Mouse (Mus musculus) embryonic facial prominence, embryonic 15.5 days (tissue): Measurements from ENCODE around the gene Rbm14. TPM values are rescaled to one million over a fixed set of nuclear protein-coding genes. Genes with fewer than 3 reads are reported as not detected.
"Not testable (repeated sequence)": the region's sequence is repeated elsewhere in the genome, so short reads cannot be mapped to it uniquely, and the experiment has no call there.

Experiments
- ATAC-seq: fragments of 200-750 bp; cut with Nextera tagmentation; 2 replicates; pipeline ENCODE4 v1.8.0; 2017; ENCODE audit warnings: low read depth, moderate TSS enrichment; ENCODE audit not compliant: insufficient number of reproducible peaks, low FRiP score, low TSS enrichment
- H3K27ac ChIP-seq: fragments of 300-500 bp; sonication (generic); replicated peaks from 2 replicates; pipeline ENCODE4 v1.5.1; 2015; ENCODE audit warnings: mild to moderate bottlenecking, inconsistent platforms
- H3K27me3 ChIP-seq: fragments of 300-500 bp; sonication (generic); 2 replicates; pipeline ENCODE4 v1.6.1; 2015; ENCODE audit warnings: inconsistent platforms
- H3K36me3 ChIP-seq: fragments of 300-500 bp; sonication (generic); 2 replicates; pipeline ENCODE4 v1.6.1; 2015; ENCODE audit warnings: mild to moderate bottlenecking, inconsistent platforms
- H3K4me1 ChIP-seq: fragments of 300-500 bp; sonication (generic); 2 replicates; pipeline ENCODE4 v1.6.1; 2015; ENCODE audit warnings: inconsistent platforms
- H3K4me2 ChIP-seq: fragments of 300-500 bp; sonication (generic); replicated peaks from 2 replicates; pipeline ENCODE4 v1.6.1; 2015; ENCODE audit warnings: mild to moderate bottlenecking, inconsistent platforms
- H3K4me3 ChIP-seq: fragments of 300-500 bp; sonication (generic); replicated peaks from 2 replicates; pipeline ENCODE4 v1.5.1; 2015; ENCODE audit warnings: mild to moderate bottlenecking, inconsistent platforms
- H3K9ac ChIP-seq: fragments of 300-500 bp; sonication (generic); 2 replicates; pipeline ENCODE4 v1.6.1; 2015; ENCODE audit warnings: inconsistent platforms
- H3K9me3 ChIP-seq: fragments of 300-500 bp; sonication (generic); replicated peaks from 2 replicates; pipeline ENCODE4 v1.6.1; 2016; ENCODE audit warnings: inconsistent platforms
- WGBS: fragments of 180-500 bp; shearing (Covaris S2); methylation state at CpG from one replicate; pipeline ENCODE4 v1.1.7; 2015; 5-methylcytosine and 5-hydroxymethylcytosine counted together
- polyA plus RNA-seq: library from polyadenylated mRNA; unstranded; fragments of >200 nt; fragmentation: Nextera tagmentation; extraction: Ambion mirVana; gene quantifications from 2 replicates; pipeline ENCODE4 v1.2.1, GENCODE M21; 2015

The Rbm14 gene
- polyA plus RNA-seq, 1 experiment from 2014 or later: 74.1 TPM

DNA sequence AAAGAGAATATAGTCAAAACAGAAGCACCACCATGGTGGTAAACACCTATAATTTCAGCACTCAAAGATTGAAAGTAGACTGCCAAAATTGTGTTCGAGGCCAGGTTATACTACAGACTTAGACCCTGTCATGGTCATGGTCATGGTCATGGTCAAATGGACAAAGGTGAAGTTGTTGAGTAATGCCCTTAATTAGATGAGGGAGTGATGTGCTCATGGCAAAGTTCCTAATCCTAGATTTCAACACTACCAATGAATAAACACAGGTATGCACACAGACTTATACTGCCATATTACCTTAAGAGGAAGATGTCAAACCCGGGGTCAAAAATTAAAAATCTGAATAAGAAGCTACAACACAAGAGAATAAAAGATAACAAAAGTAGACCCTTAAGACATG lies 25.1 kb downstream of the Rbm14 start:
- Histone ChIP-seq H3K9ac (no peak overlapping the region), H3K9me3 (no peaks in the 10 kb centered on the region), H3K4me2 (no peak overlapping the region), H3K4me3 (no peak overlapping the region), H3K27ac (no peak overlapping the region), H3K27me3 (no peaks in the 10 kb centered on the region), H3K4me1 (peaks cover 23% of the 10 kb centered on the region), H3K36me3 (peaks cover 82% of the 10 kb centered on the region)
- no peak for ATAC-seq
- WGBS: 95% methylated on average over 2 of the region's 2 CpGs

DNA sequence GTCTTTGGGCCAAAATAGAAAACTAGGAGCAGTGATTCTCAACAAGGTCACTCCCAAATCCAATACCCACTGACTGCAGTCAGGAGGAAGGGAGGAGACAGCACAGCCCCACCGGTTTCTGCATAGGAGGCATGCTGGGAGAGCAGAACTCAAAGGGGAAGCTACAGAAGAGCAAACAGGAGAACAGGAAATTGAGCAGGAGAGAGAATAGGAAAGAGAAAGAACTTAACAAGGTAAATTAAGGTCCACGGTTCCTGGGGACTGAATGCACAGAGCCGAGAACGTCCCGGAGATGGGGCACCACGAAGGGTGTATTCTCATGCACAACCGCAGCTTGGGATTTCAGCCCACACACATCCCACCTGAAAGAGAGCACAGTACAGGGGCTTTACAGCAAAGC lies 26.2 kb downstream of the Rbm14 start:
- Histone ChIP-seq H3K27ac (no peak overlapping the region), H3K4me2 (no peak overlapping the region), H3K4me3 (no peak overlapping the region), H3K9me3 (no peaks in the 10 kb centered on the region), H3K27me3 (no peaks in the 10 kb centered on the region), H3K36me3 (peaks cover 79% of the 10 kb centered on the region), H3K4me1 (peaks cover 12% of the 10 kb centered on the region; the same call in 1 of the 2 replicates), H3K9ac (no peak overlapping the region)
- WGBS: 77% methylated on average over 7 of the region's 7 CpGs
- ATAC-seq: no peak

DNA sequence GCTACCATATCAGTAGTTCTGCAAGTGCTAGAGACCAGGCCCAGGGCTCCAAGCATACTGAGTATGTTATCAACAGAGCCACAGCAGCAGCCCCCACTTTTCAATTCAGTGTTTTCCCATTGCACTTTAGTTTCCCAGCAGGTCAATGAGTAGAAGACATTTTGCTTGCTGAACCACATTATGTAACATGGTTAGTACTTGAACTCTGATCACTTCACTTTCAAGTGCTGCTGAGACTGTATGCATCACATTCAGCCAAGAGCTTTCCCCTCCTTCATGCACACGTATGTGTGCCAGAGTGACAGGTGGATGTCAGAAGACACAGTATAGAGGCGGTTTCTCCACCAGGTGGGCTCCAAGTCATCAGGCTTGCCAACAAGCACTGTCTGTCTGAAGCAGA lies 28.5 kb downstream of the Rbm14 start:
- ATAC-seq: no peak
- 89% methylated on average over 2 of the region's 2 CpGs for whole genome bisulfite sequencing
- peaks cover 74% of the 10 kb centered on the region for H3K36me3 ChIP-seq

DNA sequence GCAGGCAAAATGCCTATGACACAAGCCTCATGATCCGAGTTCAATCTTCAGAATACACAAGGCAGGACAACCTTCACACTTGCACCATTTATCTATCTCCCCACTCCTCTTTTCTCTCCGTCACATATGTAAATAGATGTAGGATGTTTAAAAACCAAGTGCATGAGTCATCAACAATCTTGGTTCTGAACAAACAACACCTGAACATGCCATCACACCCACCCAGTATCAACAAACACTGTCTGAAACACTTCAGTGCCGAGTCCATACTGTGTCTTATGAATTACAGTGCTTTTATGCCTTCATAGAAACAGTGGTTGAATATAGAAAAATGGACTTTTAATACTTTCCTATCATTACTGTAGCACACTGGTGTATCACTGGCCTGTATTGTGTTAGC lies 38.6 kb downstream of the Rbm14 start:
- Histone ChIP-seq H3K36me3 (peaks cover 70% of the 10 kb centered on the region), H3K9me3 (no peaks in the 10 kb centered on the region), H3K9ac (no peak overlapping the region), H3K4me1 (no peaks in the 10 kb centered on the region), H3K27me3 (no peaks in the 10 kb centered on the region), H3K4me3 (no peak overlapping the region), H3K4me2 (no peak overlapping the region), H3K27ac (no peak overlapping the region)
- 83% methylated on average over 3 of the region's 3 CpGs for WGBS
- ATAC-seq: no peak

More for the DNA sequence above, 28.5 kb downstream of the Rbm14 start:
- H3K27me3 ChIP-seq: no peaks in the 10 kb centered on the region
- no peak overlapping the region for H3K27ac ChIP-seq
- H3K9ac ChIP-seq: no peak overlapping the region
- H3K4me2 ChIP-seq: no peak overlapping the region
- 0 out of 2 replicates have a peak, but pooled peaks cover 9% of the 10 kb centered on the region for H3K4me1 ChIP-seq
- H3K9me3 ChIP-seq: no peaks in the 10 kb centered on the region
- no peak overlapping the region for H3K4me3 ChIP-seq

DNA sequence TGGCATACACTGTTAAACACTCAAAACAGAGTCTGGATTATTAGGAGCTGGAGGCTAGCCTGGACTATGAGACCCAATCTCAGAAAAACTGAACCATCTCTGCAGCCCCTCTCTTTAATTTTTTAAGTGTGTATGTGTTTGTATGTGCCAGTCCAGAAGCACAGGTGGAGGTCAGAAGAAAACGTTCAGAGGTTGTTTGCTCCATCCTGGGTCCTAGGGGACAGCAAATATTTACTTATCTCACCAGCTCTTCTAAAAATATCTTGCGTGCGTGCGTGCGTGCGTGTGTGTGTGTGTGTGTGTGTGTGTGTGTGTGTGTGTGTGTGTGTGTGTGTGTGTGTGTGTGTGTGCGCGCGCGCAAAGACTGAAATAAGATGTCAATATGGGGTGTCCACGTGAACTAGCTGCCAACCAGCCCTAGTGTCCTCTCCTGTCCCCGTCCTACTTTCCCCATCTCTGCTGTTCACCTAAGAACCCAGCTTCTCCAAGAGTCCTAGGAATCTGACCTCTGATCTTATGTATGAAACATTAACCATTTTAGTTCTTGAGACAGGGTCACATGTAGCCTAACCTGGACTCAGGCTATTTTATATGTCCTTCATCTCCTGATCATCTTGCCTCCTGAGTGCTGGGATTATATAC lies 43.8 kb downstream of the Rbm14 start:
- ATAC-seq: no peak
- H3K9me3 ChIP-seq: no peaks in the 10 kb centered on the region
- H3K36me3 ChIP-seq: peaks cover 73% of the 10 kb centered on the region
- H3K4me2 ChIP-seq: no peak overlapping the region
- no peaks in the 10 kb centered on the region for H3K27me3 ChIP-seq
- no peak overlapping the region for H3K9ac ChIP-seq
- no peak overlapping the region for H3K27ac ChIP-seq
- no peak overlapping the region for H3K4me3 ChIP-seq
- no peaks in the 10 kb centered on the region for H3K4me1 ChIP-seq
- 90% methylated on average over 11 of the region's 12 CpGs for WGBS

DNA sequence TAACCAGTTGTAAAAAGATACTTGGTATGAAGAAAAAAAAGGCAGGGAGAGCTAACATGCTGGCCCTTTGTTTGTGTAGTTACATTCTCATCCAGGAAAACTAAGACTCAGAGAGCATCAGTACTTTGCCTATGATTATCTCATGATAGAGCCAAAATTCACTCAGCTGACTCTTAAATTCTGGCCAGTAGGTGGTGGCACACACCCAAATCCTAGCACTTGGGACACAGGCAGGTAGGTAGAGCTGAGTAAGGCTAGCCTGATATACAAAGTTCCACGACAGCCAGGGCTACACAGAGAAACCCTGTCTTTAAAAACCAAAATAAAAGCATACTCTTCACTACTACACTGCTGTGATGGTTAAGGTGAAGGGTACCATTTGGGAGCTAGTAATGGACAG lies 48.6 kb downstream of the Rbm14 start:
- peaks cover 56% of the 10 kb centered on the region for H3K36me3 ChIP-seq
- H3K9me3 ChIP-seq: no peaks in the 10 kb centered on the region
- no peak overlapping the region for H3K27ac ChIP-seq
- 54% methylated on average over 1 of the region's 1 CpGs for WGBS
- H3K9ac ChIP-seq: no peak overlapping the region
- H3K27me3 ChIP-seq: no peaks in the 10 kb centered on the region
- peaks cover 12% of the 10 kb centered on the region for H3K4me1 ChIP-seq
- H3K4me2 ChIP-seq: no peak overlapping the region
- H3K4me3 ChIP-seq: no peak overlapping the region
- no peak for ATAC-seq

DNA sequence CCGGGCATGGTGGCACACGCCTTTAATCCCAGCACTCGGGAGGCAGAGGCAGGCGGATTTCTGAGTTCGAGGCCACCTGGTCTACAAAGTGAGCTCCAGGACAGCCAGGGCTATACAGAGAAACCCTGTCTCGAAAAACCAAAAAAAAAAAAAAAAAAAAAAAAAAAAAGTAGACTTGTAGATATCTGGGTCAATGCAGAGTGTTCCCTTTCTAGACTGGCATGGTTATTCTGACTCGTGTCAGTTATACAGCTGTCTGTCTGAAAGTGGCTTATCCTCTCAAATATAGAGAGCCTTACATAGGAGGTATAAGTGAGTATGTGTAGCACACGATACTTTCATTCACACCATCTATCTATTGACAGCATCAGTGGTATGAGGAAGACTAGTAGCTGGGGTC lies 50.9 kb downstream of the Rbm14 start:
- Histone ChIP-seq H3K4me1 (peaks cover 18% of the 10 kb centered on the region), H3K36me3 (peaks cover 42% of the 10 kb centered on the region)
- not testable (repeated sequence) for H3K4me3 ChIP-seq, H3K27ac ChIP-seq, H3K4me2 ChIP-seq, H3K9me3 ChIP-seq, H3K9ac ChIP-seq, ATAC-seq, H3K27me3 ChIP-seq
- 90% methylated on average over 8 of the region's 8 CpGs for WGBS

DNA sequence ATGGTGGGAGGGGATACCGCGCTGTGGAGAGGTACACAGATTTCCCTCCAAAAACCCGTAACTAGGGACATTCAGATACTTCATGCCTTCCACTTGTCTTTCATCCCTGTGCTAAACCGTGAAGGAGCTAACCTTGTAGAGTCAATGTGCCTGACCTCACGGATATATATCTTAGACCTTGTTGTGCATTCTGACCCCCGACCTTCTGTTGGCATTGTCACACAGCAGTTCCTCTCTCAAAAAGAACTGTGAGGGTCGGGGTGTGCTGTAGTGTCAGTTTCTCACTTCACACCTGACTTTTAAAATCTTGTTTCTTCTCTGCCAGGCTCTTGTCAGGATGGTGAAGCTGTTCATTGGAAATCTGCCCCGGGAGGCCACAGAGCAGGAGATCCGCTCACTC lies 54.5 kb downstream of the Rbm14 start:
- no peaks in the 10 kb centered on the region for H3K9me3 ChIP-seq
- no peaks in the 10 kb centered on the region for H3K27me3 ChIP-seq
- peaks cover 21% of the 10 kb centered on the region for H3K4me1 ChIP-seq
- ATAC-seq: no peak
- H3K27ac ChIP-seq: peak overlapping the region; percentile 95
- WGBS: 5% methylated on average over 9 of the region's 9 CpGs
- peak overlapping the region; percentile 67 for H3K9ac ChIP-seq
- H3K4me2 ChIP-seq: peak overlapping the region; percentile 63
- peak overlapping the region; percentile 79 for H3K4me3 ChIP-seq
- peaks cover 12% of the 10 kb centered on the region for H3K36me3 ChIP-seq

DNA sequence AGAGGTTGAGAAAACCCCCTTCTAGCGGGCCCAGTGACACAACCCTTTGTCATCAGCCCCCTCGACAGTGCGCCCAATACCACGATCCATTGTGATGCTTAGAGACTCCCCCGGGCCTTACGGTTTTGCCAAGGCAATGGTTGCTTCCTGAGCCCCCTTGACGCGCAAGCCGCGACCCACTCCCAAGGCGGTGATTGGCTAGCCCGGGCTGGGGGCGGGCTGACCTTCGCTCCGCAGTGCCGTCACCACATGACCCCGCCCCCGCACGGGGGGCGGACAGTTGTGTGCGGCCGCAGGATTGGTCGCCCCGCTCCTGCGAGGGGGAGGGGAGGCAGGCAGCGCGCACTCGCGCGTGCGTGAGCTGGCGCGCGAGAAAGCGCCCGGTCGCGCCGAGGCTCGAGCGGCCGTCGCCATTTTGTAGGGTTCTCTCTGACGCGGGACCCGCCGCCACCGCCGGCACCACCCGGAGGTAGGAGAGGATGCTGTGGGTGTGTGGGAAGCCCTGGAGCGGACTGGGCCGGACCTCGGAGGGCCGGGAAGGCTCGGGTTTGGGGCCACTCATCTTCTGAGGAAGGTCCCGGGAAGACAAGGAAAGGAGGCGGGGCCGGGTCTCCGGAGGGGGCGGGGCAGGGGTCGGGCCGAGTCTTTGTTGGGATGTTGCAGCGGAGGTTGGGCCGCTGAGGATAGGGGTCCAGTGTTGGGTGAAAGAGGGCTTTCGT lies 55.1 kb downstream of the Rbm14 start, which contains the start of gene Rbm4b:
Gene Rbm4b, plus strand, starts transcription at position 305 of the 719 bp plus-strand sequence.
- peak within 1 kb of the TSS; percentile 63 for H3K4me2 ChIP-seq
- peaks cover 21% of the 10 kb centered on the region for H3K4me1 ChIP-seq
- H3K4me3 ChIP-seq: peak within 1 kb of the TSS; percentile 79
- whole genome bisulfite sequencing: under 1% methylated on average over 61 of the region's 65 CpGs
- H3K27me3 ChIP-seq: no peaks in the 10 kb centered on the region
- peaks cover 6% of the 10 kb centered on the region; the same call in 1 of the 2 replicates for H3K36me3 ChIP-seq
- ATAC-seq: peak; percentile 97
- peak within 1 kb of the TSS; percentile 95 for H3K27ac ChIP-seq
- no peaks in the 10 kb centered on the region for H3K9me3 ChIP-seq
- peak within 1 kb of the TSS; percentile 67 for H3K9ac ChIP-seq

DNA sequence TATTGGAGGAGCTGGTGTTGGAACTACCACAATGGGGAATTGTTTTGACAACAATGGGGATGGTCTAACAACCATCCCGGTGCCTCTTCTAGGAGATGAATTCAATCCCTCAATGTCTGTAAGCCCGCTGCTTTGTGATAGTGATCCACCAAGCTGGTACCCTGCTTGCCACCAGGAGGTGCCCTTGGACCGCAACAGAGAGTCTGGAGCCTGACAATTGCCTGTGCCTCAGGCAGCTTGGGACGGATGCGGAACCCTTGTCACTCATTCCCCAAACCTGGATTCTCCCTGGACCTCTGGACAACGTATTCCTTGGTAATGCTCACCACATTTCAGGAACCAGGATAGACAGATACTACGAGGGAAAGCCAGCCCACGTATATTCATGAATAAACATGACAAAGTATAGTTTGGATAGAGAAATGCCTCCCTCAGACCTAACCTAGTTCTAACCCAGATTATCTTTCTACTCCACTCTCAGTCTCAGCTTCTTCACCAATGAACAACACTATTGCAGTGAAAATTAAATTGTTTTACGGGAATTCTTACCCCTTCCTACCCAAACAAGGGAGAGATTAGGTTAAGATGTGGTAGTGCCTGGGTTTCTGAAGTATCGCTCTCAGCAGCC lies 55.8 kb downstream of the Rbm14 start:
- Histone ChIP-seq H3K4me1 (peaks cover 21% of the 10 kb centered on the region), H3K9me3 (no peaks in the 10 kb centered on the region), H3K9ac (peak overlapping the region; percentile 18; the same call in 1 of the 2 replicates), H3K4me3 (peak overlapping the region; percentile 79), H3K4me2 (peak overlapping the region; percentile 63), H3K27me3 (no peaks in the 10 kb centered on the region), H3K36me3 (0 out of 2 replicates have a peak, but pooled peaks cover 3% of the 10 kb centered on the region), H3K27ac (peak overlapping the region; percentile 95)
- 0% methylated on average over 10 of the region's 10 CpGs for WGBS
- peak; percentile 75; the same call in 1 of the 2 replicates for ATAC-seq
